Mouse (Mus musculus) large intestine, adult 2 months (tissue): ENCODE measurements around the gene 1700021F05Rik. TPM values are rescaled to one million over a fixed set of nuclear protein-coding genes. Genes with fewer than 3 reads are reported as not detected.

ENCODE experiments used
- DNase-seq: peaks from one replicate; pipeline ENCODE4 v3.0.0-alpha.2; 2012; ENCODE audit warnings: low read depth, low spot score
- WGBS: fragments of 180-500 bp; shearing (Covaris S2); methylation state at CpG from one replicate; pipeline ENCODE4 v1.1.7; 2018; 5-methylcytosine and 5-hydroxymethylcytosine counted together
- polyA plus RNA-seq: library from polyadenylated mRNA; depleted of rRNA; stranded (reverse); fragments of >200 nt; gene quantifications from 2 replicates; pipeline ENCODE4 v1.2.3, GENCODE M21; 2012; rRNA removed

The 1700021F05Rik gene
- polyA plus RNA-seq: 9.7 and 11.1 TPM in 2 replicates

- under 1% methylated on average over 51 of the region's 56 CpGs for WGBS
- no peak for DNase-seq
Observed at GRCm38 (mm10) chr10:43540442-43541152, at the start of gene 1700021F05Rik. Gene 1700021F05Rik, minus strand, starts transcription at chr10:43540994.

GRCm38 (mm10) chr10:43588470-43589177 is 47.8 kb upstream of the 1700021F05Rik start:
- no peak for DNase-seq
- 39% methylated on average over 8 of the region's 8 CpGs for WGBS

GRCm38 (mm10) chr10:43584538-43584937 is 43.7 kb upstream of the 1700021F05Rik start:
- 75% methylated on average over 4 of the region's 4 CpGs for WGBS
- DNase-seq: no peak

GRCm38 (mm10) chr10:43581260-43581659 is 40.5 kb upstream of the 1700021F05Rik start:
- 52% methylated on average over 3 of the region's 3 CpGs for WGBS

GRCm38 (mm10) chr10:43580649-43581078 is 39.9 kb upstream of the 1700021F05Rik start:
- 4% methylated on average over 15 of the region's 15 CpGs for WGBS
- DNase-seq: no peak

More at GRCm38 (mm10) chr10:43581260-43581659, 40.5 kb upstream of the 1700021F05Rik start:
- DNase-seq: no peak

GRCm38 (mm10) chr10:43579381-43580261 is 38.8 kb upstream of the 1700021F05Rik start:
- no peak for DNase-seq
- WGBS: under 1% methylated on average over 49 of the region's 49 CpGs

- 1% methylated on average over 58 of the region's 65 CpGs for WGBS
- no peak for DNase-seq
Observed at GRCm38 (mm10) chr10:43578754-43579380, 38.1 kb upstream of the 1700021F05Rik start.

GRCm38 (mm10) chr10:43578366-43578753 is 37.6 kb upstream of the 1700021F05Rik start:
- DNase-seq: no peak
- under 1% methylated on average over 32 of the region's 32 CpGs for WGBS

- 1% methylated on average over 6 of the region's 6 CpGs for WGBS
- DNase-seq: no peak
Observed at GRCm38 (mm10) chr10:43577997-43578331, 37.2 kb upstream of the 1700021F05Rik start, which contains the start of gene Cd24a. Gene Cd24a, plus strand, starts transcription at chr10:43578284.

GRCm38 (mm10) chr10:43577299-43577996 is 36.7 kb upstream of the 1700021F05Rik start:
- WGBS: 14% methylated on average over 19 of the region's 19 CpGs
- DNase-seq: no peak

- WGBS: under 1% methylated on average over 3 of the region's 3 CpGs
- DNase-seq: no peak
Observed at GRCm38 (mm10) chr10:43574956-43575355, 34.2 kb upstream of the 1700021F05Rik start.

GRCm38 (mm10) chr10:43574352-43574751 is 33.6 kb upstream of the 1700021F05Rik start:
- 72% methylated on average over 2 of the region's 2 CpGs for WGBS
- DNase-seq: no peak

- DNase-seq: no peak
- WGBS: 93% methylated on average over 2 of the region's 2 CpGs
Observed at GRCm38 (mm10) chr10:43561311-43561710, 20.5 kb upstream of the 1700021F05Rik start.

GRCm38 (mm10) chr10:43560765-43561164 is 20.0 kb upstream of the 1700021F05Rik start:
- no peak for DNase-seq
- WGBS: 39% methylated on average over 2 of the region's 2 CpGs

GRCm38 (mm10) chr10:43559313-43559712 is 18.5 kb upstream of the 1700021F05Rik start:
- DNase-seq: no peak
- WGBS: 80% methylated on average over 11 of the region's 11 CpGs

- no peak for DNase-seq
- WGBS: 86% methylated on average over 5 of the region's 5 CpGs
Observed at GRCm38 (mm10) chr10:43557630-43558165, 16.9 kb upstream of the 1700021F05Rik start.

- 55% methylated on average over 3 of the region's 3 CpGs for WGBS
- no peak for DNase-seq
Observed at GRCm38 (mm10) chr10:43551388-43551787, 10.6 kb upstream of the 1700021F05Rik start.

- 43% methylated on average over 3 of the region's 3 CpGs for WGBS
- DNase-seq: no peak
Observed at GRCm38 (mm10) chr10:43550923-43551322, 10.1 kb upstream of the 1700021F05Rik start.

- 45% methylated on average over 5 of the region's 5 CpGs for WGBS
- DNase-seq: no peak
Observed at GRCm38 (mm10) chr10:43549411-43549810, 8.6 kb upstream of the 1700021F05Rik start.
